Mouse (Mus musculus) lung, postnatal 10 days (tissue): ENCODE measurements around the gene Cul9.

Experiments used
- DNase-seq: peaks from one replicate; pipeline ENCODE4 v3.0.0; 2021

Gene Cul9

DNA sequence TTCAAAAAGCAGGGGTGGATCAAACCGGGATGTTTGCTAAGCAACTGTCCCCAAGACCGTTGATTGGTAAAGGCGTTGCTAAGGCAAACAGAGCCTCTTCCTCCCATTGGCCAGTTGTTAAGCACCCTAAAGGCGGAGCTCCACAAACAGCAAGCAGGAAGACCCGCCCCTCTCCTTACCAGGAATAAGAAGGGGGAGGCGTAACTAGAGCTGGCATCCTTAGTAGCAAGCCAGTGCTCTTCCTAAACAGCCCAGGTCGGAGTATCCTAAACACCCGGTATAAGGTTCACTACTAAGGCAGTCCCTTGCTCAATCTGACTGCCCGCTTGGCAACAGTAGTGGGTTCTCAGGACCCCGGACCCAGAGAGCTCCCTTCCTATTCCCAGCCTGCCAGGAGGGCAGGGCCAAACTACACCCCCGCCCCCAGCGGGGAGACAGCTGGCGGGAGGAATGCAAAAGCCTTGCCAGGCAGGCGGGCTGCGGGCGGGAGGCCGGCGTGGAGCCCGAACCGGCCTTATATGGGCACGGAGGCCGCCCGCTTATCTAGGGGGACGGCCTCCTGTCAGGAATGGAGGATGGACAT is 6.7 kb upstream of the Cul9 start:
- peak; percentile 97 for DNase-seq

DNA sequence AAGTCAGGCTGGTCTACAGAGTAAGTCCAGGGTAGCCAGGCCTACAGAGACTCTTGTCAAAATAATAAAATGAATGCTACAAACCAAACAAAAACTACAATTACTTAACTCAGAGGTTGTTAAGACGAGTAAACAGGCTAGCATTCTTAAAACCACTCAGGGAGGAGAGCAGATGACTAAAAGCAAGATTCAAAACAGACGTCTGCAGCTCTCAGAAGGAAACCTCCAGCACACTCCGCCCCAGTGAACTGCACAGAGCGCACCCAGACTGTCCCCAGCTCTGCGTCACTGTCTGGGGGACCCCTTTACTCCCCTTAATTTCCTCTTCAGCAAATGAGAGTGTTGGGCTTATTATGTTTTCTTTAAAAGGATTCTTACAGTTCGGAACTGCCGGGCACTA is 6.0 kb upstream of the Cul9 start:
- no peak for DNase-seq

DNA sequence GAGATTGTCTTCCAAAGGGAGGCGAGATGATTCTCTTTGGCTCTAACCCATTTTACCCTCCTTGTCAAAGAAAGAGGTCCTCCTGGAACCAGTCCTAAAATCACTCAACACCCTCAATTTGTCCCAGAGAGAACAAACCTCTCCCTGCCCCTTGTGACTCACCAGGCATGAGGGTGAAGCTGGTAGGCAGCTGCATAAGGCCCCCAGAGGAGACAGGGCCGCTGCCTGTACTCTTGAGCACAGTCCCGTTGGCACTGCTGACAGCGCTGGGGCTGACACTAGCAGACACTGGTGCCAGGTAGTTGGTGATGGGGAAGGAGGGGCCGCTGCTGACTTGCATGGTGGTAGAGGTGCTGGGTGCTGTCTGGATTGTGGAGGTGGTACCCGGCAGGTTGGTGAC is 5.2 kb upstream of the Cul9 start:
- DNase-seq, result no peak

DNA sequence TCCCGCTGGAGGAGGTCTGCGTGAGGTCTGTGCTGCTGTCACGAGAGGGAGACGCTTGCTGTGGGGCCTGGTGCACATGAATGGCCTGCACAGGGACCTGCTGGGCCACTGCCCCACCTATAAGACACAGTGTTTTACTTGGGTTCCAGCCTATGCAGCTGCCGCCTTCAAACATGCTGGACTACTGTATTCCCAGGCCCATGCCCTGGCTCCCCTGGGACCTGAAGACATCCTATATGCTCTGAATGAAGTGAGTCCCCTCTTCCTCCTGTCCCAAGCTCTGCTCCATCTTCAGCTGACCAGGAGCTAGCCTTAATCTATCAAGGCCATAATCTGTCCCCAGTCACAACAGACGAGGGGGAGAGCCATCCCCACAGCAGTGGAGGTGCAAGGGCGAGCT is 4.7 kb upstream of the Cul9 start:
- no peak for DNase-seq

DNA sequence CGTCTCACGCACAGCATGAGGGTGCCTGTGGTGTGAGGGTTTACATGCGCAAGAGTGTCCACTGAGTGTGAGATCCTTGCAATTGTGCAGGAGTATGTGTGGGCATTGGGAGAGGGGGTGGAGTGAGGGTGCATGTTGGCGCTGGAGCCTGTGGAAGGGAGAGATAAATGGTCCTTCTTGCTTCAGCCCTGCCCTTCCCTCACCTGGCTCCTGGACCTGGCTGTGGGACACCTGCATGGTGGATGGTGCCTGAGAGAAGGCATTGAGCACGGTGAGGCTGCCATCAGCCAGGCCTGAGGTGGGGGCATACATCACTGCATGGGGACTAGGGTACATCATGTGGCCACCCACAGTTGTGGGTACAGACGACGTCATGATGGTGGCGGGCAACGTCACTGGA is 3.5 kb upstream of the Cul9 start:
- no peak for DNase-seq

DNA sequence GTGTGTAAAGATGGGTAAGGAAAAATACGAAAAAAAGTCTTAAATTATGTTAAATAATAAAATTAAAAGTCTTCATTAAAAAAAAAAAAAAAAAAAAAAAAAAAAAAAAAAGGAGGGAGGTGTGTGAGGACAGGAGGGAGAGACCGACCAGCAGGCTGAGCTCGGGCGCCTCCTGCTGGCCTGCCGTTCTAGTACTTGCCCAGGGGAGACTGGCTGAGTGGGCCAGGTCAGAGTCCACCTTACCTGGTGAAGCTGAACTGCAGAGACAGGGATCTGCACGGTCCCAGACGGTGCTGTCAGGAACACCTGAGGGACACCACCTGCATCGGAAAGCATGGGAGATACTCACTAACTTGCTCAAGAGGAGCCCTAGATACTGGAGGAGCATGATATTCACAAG is 3.0 kb upstream of the Cul9 start:
- DNase-seq, result peak; percentile 69

DNA sequence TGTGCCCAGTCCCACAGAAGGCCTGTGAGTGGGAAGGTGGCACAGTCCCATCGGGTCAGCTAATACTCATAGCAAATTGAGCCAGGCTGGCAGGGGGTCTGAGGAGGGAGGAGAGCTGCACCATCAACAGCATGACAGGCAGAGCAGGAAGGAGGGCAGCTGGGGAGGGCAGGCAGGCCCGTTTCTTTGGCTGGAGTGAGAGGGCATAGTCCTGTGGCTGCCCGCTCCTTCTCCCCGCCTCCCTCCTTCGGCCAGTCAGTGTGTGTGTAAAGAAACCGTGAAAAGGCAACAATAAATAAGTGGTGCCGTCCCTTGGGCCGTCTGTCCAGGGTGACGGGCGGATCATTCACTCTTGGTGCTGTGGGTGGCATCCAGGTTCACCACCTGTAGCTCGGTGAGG is 2.6 kb upstream of the Cul9 start:
- no peak for DNase-seq

DNA sequence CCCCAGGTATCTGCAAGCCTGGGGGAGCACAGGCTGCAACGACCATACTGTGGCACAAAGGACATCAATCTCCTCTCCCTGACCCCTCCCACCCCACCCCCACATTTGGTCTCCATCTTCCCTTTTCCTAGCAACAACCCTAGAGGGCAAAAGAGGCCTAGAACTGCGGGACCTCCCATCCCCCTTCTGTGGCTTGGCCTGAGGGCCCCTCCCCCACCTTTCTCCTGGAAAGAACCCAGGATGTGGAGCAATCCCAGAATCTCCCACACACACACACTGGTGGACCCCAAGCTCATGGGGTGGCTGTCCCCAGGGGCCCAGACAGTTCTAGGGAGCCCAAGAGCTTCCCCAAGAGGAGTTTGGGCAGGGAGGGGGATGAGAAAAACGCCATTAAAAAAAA is 1.7 kb upstream of the Cul9 start:
- DNase-seq, result peak; percentile 34

DNA sequence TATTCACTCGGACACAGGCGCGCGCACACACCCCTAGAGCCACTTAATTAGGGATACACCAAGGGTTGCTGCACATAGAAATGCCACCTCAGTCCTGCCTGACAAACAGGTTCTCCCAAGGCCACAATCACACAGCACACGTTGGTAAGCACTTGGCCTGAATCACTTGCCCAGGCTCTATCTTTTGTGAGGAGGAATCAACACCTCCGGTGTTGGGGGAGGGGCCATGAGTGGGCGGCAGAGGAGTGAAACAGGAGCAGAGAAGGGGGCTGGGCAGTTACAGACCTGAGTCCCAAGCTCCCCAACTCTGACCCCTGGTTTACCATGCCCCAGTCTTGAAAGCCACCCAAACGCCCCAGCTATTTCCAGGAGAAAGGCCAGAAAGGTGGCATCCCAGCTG is 807 bp upstream of the Cul9 start:
- DNase-seq, result peak; percentile 15

DNA sequence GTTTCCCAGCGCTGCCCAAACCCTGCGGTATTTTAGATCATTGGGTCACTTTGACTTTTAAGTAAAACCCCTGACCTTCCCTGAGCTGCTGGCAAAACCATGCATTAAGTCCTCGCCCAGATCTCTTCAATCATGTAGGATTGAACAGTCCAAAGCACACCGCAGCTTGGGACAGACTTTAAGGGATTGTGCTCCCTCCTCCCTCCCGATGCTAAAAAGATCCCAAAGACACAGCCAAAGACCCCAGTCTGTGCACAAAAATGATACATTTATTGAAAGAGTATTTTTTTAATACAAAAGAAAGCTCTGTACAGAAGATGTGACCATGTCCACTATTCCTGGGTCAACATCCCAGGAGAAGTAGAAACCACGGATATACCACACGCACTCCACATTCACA is 403 bp upstream of the Cul9 start:
- no peak for DNase-seq

DNA sequence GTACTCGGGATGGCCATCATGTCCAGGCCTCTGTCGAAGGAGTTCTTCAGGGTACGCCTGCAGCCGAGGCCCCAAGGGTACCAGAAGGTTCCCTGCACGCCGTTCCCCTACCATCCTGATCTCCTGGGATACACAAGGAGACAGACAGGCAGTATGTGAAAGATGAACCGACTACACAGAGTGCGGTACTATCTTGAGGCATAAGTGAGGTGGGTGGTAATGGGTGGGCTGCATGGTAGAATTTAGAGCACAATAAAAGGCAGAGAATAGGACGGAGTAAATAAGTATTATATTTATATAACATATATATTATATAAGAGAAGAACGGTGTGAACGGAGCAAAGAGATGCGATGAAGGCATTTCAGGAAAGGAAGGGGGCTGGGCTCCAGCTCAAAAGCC is 2.5 kb downstream of the Cul9 start:
- DNase-seq, result no peak

DNA sequence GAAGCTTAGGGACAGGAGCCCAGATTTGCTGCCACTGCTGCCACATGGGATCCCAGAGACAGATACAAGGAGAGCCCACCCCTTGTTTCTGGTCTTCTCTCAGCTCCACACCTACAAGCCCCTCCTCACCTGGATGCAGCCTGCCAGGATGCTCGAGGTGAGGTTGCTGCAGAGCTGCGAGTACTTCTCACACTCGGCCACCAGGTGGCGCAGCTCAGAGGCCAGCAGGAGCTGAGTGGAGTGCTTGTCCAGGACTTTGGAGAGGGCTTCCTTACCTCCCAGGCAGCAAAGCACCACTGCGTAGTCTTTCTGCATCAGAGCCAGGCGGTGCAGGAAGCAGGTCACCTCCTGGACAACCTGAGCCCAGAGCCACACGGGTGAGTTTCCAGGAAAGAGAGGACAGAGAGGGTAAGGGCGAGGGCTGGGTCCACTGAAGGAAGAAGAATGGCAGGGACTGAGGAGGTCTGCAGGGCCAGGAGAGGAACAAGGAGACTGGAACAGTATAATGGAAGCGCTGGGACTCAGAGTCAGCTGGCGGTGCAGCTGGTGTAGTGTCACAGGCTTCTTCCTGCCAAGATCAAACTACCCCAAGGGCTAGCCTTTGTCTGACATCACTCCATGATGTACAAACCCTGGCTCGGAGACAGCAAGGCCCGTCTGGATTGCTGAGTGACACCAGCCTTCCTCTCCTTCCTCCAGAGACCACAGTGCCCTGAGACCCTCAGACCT is 20.4 kb downstream of the Cul9 start:
- peak; percentile 84 for DNase-seq

DNA sequence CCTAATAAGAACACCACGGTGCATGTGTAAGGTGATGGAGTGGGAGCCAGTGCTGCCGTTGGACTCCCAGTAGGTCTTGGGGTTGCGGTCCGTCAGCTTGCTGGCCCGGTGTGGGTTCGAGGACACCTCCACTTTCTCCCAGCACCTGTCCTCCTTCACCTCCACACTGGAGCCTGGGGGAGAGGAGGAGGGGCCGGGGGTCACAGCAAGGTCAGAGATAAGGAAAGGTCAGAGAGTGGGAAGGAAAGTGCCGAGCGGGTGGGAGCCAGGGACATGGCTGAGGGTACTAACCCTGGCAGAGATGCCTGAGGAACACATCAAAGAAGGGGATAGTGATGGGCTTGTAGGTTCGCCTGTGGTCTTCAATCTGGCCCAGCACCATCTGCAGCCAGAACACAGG is 21.1 kb downstream of the Cul9 start:
- DNase-seq, result no peak

DNA sequence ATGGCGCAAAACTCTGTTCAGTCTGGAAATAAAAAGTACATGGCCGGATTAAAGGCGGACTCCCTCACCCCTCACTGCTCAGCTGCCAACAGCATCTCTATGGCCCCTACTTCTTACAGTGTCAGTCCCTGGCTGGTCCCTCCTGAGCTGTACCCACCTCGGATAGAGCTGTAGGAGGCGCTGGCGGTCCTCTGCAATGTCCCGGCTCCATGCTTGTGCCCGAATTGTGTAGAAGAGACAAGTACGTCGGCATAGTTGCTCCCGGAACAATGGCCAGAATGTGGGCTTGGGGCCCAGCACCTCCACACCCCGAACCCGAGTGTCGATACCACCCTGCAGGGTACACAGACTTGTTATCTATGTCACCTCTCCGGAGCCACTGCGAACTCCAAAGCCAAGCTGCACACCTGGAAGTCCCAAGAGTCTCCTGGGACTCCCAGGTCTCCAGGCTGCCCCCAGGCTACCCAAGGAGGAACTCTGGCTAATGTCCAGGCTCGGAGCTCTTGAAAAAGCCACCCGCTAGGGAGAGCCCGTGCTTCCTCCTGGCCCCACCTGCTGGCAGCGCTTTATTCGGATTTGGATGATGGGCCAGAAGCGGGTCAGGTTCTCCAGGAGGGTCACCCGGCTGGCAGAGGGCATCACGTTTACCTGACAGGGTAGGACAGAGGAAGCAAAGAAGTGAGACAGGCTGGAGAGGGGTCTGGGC is 24.1 kb downstream of the Cul9 start:
- DNase-seq, result peak; percentile 34

DNA sequence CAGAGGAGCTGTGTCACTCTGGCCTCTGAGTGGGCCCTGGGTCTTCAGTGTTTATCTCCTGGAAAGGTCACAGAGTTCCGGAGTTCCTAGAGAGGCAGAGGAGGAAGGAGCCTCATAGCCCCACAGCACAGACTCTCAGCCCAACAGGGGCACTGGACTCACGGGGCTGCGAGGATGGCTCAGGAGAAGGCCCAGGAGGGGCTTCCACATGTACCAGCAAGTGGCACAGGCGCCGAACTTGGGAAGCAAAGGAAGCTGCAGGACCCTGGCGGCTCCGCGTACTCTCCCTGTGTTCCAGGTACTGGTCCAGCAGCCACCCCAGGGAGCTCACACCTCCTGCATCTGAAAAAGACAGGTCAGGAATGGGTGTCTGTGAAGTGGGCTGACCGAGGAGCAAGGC is 25.0 kb downstream of the Cul9 start:
- no peak for DNase-seq

DNA sequence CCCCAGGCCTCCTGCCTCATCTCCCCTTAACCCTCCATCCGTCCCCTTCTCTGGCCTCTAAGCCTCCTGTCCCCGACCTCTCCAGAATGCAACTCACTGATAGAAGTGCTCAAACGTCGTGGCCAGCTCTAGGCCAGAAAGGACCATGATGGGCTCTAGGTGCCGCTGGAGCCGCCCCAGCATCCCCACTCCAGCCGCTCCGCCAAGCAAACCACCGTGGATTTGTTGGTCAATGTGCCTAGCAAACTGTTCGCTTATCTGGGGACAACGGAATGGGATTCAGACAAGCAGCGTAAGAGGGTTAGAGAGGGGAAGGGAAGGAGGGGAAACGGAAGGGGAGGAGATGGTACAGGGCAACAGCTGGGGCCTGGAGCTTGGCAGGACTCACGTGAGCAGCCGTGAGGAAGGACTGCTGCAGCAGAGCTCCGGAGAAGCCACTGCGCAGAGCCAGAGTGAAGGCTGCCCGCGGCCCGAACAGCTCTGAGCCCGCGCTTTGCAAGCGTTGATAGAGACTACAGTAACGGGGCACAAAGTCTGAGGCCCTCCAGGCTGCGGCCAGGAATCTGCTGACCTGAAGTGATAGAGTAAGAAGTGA is 25.7 kb downstream of the Cul9 start:
- no peak for DNase-seq

DNA sequence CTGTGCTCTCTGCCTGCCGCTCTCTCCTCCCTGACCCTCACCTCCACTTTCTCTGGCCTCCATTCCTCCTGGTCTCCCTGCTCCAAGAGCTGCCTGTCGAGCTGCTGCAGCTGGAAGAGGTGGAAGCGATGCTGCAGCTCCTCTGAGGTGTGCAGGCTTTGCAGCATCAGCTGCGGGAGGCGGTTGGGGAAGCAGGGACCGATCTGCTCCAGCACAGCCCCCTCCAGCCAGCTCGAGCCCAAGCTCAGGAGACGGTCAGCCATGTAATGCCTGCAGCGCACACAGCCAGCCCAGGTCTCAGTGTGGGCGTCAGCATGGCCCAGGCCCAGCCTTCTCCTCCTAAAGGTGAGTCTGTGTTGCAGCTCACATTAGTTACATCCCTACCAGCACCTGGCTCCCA is 26.2 kb downstream of the Cul9 start:
- DNase-seq, result no peak

DNA sequence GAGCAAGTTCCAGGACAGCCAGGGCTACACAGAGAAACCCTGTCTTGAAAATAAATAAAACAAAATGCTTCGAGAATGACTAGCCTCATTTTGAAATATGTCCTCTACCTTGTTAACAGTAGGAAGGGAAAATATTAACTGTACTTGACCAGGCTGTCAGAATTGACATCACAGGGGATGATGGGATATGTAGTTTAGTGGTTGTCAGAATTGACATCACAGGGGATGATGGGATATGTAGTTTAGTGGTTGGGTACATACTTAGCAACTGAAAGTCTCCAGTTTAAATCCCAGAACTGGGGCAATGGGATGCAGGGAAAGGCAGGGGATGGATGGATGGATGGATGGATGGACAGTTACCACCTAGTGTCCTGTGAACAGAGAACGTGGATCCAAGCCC is 32.9 kb downstream of the Cul9 start:
- DNase-seq, result no peak

DNA sequence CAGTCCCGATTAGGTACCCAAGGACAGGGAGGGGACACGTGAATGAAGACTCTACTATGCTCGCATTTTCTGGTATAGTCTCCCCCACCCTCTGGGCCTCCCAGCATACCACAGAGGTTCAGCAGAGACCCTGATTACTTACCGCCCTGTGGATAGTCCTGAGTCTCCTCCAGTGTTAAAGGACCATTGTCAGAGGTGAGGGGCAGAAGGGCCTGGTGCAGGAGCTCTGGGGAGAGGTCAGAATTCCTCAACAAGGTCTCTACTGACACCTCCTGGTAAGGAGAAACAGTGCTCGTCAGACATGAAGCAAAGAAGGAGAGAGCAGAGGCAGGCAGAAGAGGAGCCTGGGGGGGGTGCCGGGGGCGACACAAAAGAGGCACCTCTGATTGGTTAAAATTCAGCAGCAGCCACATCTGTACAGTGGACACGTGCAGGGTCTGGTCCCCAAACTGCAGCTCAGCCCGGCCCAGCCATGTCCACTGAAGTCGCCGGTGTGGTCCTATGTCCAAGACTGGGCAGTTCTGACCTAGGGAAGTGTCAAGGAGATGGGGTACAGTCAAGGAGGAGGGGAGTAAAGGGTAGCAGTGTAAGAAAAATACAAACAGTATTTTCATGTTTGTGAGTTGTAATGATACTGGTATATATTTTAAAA is 35.0 kb downstream of the Cul9 start:
- DNase-seq, result peak; percentile 44

DNA sequence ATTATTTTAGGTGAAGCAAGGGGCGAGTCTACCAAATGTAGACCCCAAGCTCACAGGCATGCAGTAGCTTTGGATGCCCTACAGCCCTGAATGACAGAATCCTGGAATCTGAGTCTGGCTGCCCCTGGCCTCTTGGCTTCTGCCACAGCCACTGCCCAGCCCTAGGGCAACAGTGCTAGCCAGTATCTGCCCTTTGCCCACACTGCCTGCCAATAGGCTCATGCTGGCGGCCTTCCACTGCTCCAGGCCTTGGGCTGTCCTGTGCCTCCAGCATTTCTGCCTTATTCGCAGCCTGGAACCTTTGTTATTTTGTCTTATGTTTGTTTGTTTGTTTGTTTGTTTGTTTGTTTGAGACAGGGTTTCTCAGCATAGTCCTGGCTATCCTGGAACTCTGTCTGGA is 40.6 kb downstream of the Cul9 start:
- DNase-seq, result no peak

DNA sequence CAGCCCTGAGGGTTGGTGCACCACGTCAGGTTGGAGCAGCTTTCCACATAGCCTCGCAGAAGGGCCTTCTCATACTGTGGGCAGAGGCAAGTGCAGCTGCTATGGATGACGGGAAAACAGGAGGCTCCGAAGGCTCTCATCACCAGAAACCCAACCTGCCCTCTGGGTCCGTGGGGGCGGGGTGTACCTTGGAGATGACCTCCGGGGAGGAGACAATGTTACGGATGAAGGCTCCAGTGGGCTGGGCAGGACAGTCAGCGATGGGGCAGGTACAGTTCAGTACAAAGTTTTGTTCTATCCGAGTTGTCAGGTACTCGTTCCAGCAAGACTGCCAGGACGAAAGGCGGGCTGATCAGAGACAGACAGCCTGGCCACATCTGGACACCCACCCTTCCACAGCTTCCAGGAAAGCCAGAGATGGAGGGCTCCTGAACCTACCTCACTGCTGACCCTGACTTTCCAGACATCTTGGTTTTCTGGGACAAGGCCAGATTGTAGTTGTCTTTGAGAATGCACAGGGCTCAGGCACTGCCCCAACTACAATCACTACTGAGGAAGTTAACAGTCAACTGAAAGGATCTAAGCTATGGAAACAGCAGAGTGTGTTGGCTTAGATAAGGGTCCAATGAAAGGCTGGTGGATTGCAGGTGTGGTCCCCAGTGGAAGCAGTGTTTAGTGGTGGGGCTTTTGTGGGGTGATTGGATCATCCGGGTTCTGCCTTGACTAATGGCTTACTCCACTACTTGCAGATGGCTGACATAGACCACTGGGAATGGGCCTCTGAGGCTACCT is 42.1 kb downstream of the Cul9 start:
- DNase-seq, result no peak

DNA sequence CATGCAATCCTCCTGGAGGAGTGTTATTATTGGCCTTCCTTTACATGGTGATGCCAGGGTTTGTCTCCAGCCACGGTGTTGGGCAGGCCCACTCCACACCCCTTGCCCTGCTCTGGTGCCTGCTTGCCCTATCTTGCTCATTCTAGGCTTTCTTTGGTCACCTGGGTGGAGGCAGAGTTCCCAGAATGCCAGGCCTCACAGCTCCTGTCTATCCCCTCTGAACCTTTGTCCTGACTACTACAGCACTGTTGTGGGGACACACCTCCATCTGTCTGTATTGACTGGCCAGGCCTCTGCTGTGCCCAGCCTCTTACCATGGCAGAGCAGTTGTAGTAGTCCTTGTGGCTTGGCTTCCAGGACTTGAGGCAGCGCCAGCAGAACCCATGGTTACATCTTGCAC is 43.4 kb downstream of the Cul9 start:
- no peak for DNase-seq

DNA sequence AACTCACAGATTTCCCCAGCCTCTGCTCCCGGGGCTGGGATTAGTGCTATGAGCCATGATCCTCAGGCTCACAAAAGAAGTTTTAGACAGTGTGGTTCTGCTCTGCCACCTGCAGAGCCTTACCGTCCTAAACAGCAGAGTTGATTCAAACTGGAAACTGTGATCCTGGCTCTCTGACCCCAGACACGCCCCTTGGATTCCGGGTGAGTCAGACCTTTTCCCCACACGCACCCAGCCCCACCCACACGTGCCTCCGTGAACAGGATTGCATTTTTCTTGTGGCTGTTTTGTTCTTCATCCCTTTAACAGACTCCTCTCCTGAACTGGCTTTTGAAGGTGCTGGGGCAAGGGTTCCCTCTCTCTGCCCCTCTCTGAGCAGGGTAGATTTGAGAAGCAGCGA is 48.2 kb downstream of the Cul9 start:
- DNase-seq, result no peak
